Mouse (Mus musculus): ENCODE measurements at regions not wholly inside any gene's neighbourhood (a gene's known extent, or its start where the extent isn't known, plus 50 kb on each side); places are given as distances from the start of the nearest gene placed in this dataset.

DNA sequence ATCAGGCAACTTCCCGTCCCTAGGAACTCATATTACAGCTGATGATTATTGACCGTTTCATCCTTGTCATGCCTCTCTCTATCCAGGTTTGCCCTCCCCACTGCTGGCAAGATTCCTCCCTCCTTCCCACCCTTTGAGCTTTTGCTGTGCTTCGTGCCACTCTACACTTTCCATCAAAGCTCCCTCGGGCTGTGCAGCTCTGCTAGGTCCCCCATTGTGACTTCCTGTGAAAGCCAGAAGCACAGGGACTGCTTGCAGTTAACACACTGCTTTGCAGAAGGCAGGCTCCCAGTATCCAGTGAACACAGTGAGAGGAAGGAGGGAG is 260.5 kb downstream of the Rps24 start:
- no peak for TF ChIP-seq CTCF (conservative IDR thresholded peaks at IDR 0.05; ENCODE audit: low read length)
- TF ChIP-seq NANOG (IDR thresholded peaks at IDR 0.05; ENCODE audit: borderline replicate concordance, low read length) = no peak
- no peak for TF ChIP-seq POU5F1 (IDR thresholded peaks at IDR 0.05; ENCODE audit: borderline replicate concordance, low read length)
